Mouse (Mus musculus): ENCODE data around the gene Gm10644. TPM values are rescaled to one million over a fixed set of nuclear protein-coding genes. Genes with fewer than 3 reads are reported as not detected.

Gene Gm10644
- total and polyA plus RNA-seq, 2 experiments from 2014 or later, result 0.56 to 1.7 TPM

GRCm38 (mm10) chr8:83974521-83974920, 19.5 kb upstream of the Gm10644 start:
- H3K9ac ChIP-seq (replicated peaks; ENCODE audit: low read length), result peak overlapping the region; percentile 95; the same call in 1 of the 2 replicates
- no peaks in the 10 kb centered on the region for H3K27me3 ChIP-seq (ENCODE audit: insufficient read depth, low read length)
- H3K4me2 ChIP-seq (ENCODE audit: low read depth, low read length), result peak overlapping the region; percentile 93
- ATAC-seq, result no peak
- no peak overlapping the region for H3K27ac ChIP-seq
- peaks cover 24% of the 10 kb centered on the region for H3K4me1 ChIP-seq (ENCODE audit: insufficient read depth, low read length)
- H3K4me3 ChIP-seq (ENCODE audit: low read length), result peak overlapping the region; percentile 92; the same call in 1 of the 2 replicates
- TF ChIP-seq CTCF (IDR thresholded peaks at IDR 0.05; ENCODE audit: low read depth), result no peak
- 81% methylated on average over 4 of the region's 4 CpGs for WGBS
- H3K9me3 ChIP-seq (ENCODE audit: low read length), result no peaks in the 10 kb centered on the region
- no peak for DNase-seq (ENCODE audit: low spot score)
- no peaks in the 10 kb centered on the region for H3K36me3 ChIP-seq (ENCODE audit: insufficient read depth, low read length)

- H3K4me1 ChIP-seq (ENCODE audit: insufficient read depth, low read length), result peaks cover 24% of the 10 kb centered on the region
- peak overlapping the region; percentile 95 for H3K9ac ChIP-seq (replicated peaks; ENCODE audit: low read length)
- ATAC-seq (peak; percentile 27), DNase-seq (ENCODE audit: low spot score) (peak; percentile 45)
- WGBS, result 4% methylated on average over 32 of the region's 37 CpGs
- H3K4me2 ChIP-seq (ENCODE audit: low read depth, low read length), result peak overlapping the region; percentile 93
- peak overlapping the region; percentile 92 for H3K4me3 ChIP-seq (ENCODE audit: low read length)
- TF ChIP-seq CTCF (IDR thresholded peaks at IDR 0.05; ENCODE audit: low read depth), result no peak
- H3K9me3 ChIP-seq (ENCODE audit: low read length), result no peaks in the 10 kb centered on the region
- H3K27ac ChIP-seq, result peak overlapping the region; percentile 90
- no peaks in the 10 kb centered on the region for H3K27me3 ChIP-seq (ENCODE audit: insufficient read depth, low read length)
- H3K36me3 ChIP-seq (ENCODE audit: insufficient read depth, low read length), result no peaks in the 10 kb centered on the region
Observed at GRCm38 (mm10) chr8:83973161-83974031, 18.4 kb upstream of the Gm10644 start.

- H3K4me2 ChIP-seq (ENCODE audit: low read depth, low read length), result peak within 1 kb of the TSS; percentile 93
- H3K27ac ChIP-seq, result peak within 1 kb of the TSS; percentile 90
- no peaks in the 10 kb centered on the region for H3K36me3 ChIP-seq (ENCODE audit: insufficient read depth, low read length)
- under 1% methylated on average over 84 of the region's 94 CpGs for WGBS
- peak; percentile 99 for ATAC-seq
- H3K9ac ChIP-seq (replicated peaks; ENCODE audit: low read length), result peak within 1 kb of the TSS; percentile 95
- peak within 1 kb of the TSS; percentile 92 for H3K4me3 ChIP-seq (ENCODE audit: low read length)
- no peaks in the 10 kb centered on the region for H3K9me3 ChIP-seq (ENCODE audit: low read length)
- DNase-seq (ENCODE audit: low spot score), result peak; percentile 99
- no peaks in the 10 kb centered on the region for H3K27me3 ChIP-seq (ENCODE audit: insufficient read depth, low read length)
- no peak for TF ChIP-seq CTCF (IDR thresholded peaks at IDR 0.05; ENCODE audit: low read depth)
- peaks cover 21% of the 10 kb centered on the region for H3K4me1 ChIP-seq (ENCODE audit: insufficient read depth, low read length)
Observed at GRCm38 (mm10) chr8:83972150-83973120, 17.4 kb upstream of the Gm10644 start, which contains the start of gene Prkaca. Prkaca (plus strand) TSS chr8:83972993.

- TF ChIP-seq CTCF (IDR thresholded peaks at IDR 0.05; ENCODE audit: low read depth), result no peak
- H3K9me3 ChIP-seq (ENCODE audit: low read length), result no peaks in the 10 kb centered on the region
- WGBS, result 69% methylated on average over 6 of the region's 6 CpGs
- H3K4me2 ChIP-seq (ENCODE audit: low read depth, low read length), result peak overlapping the region; percentile 89
- DNase-seq (ENCODE audit: low spot score) (no peak), ATAC-seq (no peak)
- peaks cover 18% of the 10 kb centered on the region; the same call in 1 of the 2 replicates for H3K4me1 ChIP-seq (ENCODE audit: insufficient read depth, low read length)
- H3K36me3 ChIP-seq (ENCODE audit: insufficient read depth, low read length), result no peaks in the 10 kb centered on the region
- H3K27ac ChIP-seq, result peak overlapping the region; percentile 88; the same call in 1 of the 2 replicates
- H3K4me3 ChIP-seq (ENCODE audit: low read length), result peak overlapping the region; percentile 92
- H3K9ac ChIP-seq (replicated peaks; ENCODE audit: low read length), result peak overlapping the region; percentile 95
- no peaks in the 10 kb centered on the region for H3K27me3 ChIP-seq (ENCODE audit: insufficient read depth, low read length)
Observed at GRCm38 (mm10) chr8:83971661-83972060, 16.7 kb upstream of the Gm10644 start.

GRCm38 (mm10) chr8:83971121-83971520, 16.1 kb upstream of the Gm10644 start:
- ATAC-seq (no peak), DNase-seq (ENCODE audit: low spot score) (no peak)
- 89% methylated on average over 4 of the region's 4 CpGs for WGBS
- no peak for TF ChIP-seq CTCF (IDR thresholded peaks at IDR 0.05; ENCODE audit: low read depth)
- Histone ChIP-seq H3K4me3 (ENCODE audit: low read length) (no peak overlapping the region), H3K4me2 (ENCODE audit: low read depth, low read length) (no peak overlapping the region), H3K4me1 (ENCODE audit: insufficient read depth, low read length) (peaks cover 18% of the 10 kb centered on the region; the same call in 1 of the 2 replicates), H3K27ac (no peak overlapping the region), H3K36me3 (ENCODE audit: insufficient read depth, low read length) (no peaks in the 10 kb centered on the region), H3K27me3 (ENCODE audit: insufficient read depth, low read length) (no peaks in the 10 kb centered on the region), H3K9ac (replicated peaks; ENCODE audit: low read length) (no peak overlapping the region), H3K9me3 (ENCODE audit: low read length) (no peaks in the 10 kb centered on the region)

- 94% methylated on average over 7 of the region's 7 CpGs for WGBS
- no peak for ATAC-seq
Observed at GRCm38 (mm10) chr8:83967701-83968100, 12.7 kb upstream of the Gm10644 start.

More at GRCm38 (mm10) chr8:83967701-83968100, 12.7 kb upstream of the Gm10644 start:
- Histone ChIP-seq H3K4me3 (ENCODE audit: low read length) (no peak overlapping the region), H3K4me2 (ENCODE audit: low read depth, low read length) (no peak overlapping the region), H3K9me3 (ENCODE audit: low read length) (no peaks in the 10 kb centered on the region), H3K27ac (no peak overlapping the region), H3K4me1 (ENCODE audit: insufficient read depth, low read length) (peaks cover 5% of the 10 kb centered on the region; the same call in 1 of the 2 replicates), H3K27me3 (ENCODE audit: insufficient read depth, low read length) (no peaks in the 10 kb centered on the region), H3K9ac (replicated peaks; ENCODE audit: low read length) (no peak overlapping the region), H3K36me3 (ENCODE audit: insufficient read depth, low read length) (0 out of 2 replicates have a peak, but pooled peaks cover 2% of the 10 kb centered on the region)
- DNase-seq (ENCODE audit: low spot score), result no peak
- no peak for TF ChIP-seq CTCF (IDR thresholded peaks at IDR 0.05; ENCODE audit: low read depth)

Measured in hindbrain, postnatal 0 days (tissue).